Mouse (Mus musculus) A20 (cell line): ENCODE data around the gene Olfr339.
"Not testable (repeated sequence)": the region's sequence is repeated elsewhere in the genome, so short reads cannot be mapped to it uniquely, and the experiment has no call there.

ENCODE experiments used
- DNase-seq: peaks from one replicate; pipeline ENCODE4 v3.0.0-alpha.2; 2011; ENCODE audit warnings: low read depth, low spot score

The Olfr339 gene

DNA sequence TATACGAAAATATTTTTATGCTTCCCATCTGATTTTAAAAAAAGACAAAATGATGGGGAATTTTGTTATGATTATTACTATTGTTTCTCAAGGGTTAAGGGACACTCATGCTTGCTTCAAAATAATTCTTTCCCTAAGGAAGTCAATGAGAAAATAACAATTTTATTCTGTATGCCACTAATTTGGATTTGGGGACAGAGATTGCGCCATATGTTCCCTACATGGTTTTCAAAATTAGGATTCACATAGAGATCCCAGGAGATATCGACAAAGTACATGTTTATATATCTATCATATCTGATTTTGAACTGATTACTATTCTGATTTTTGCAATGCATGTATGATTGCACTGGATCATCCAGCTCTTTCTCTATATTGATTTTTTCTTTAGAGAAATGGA lies at the start of gene Olfr339:
Gene Olfr339 (plus strand): TSS at position 301 of the 400 bp plus-strand sequence.
- no peak for DNase-seq

DNA sequence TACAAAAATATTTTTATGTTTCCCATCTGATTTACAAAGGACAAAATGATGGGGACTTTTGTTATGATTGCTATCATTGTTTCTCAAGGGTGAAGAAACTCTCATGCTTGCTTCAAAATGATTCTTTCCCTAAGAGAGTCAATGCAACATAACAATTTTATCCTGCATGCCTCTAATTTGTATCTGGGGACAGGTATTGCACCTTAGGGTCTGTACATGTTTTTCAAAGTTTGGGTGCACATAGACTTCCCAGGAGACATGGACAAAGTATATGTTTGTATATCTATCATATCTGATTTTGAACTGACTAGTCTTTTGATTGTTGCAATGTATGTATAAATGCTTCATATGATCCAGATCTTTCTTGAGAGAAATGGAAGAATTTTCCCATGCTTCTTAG lies 45.5 kb upstream of the Olfr339 start, which contains the start of gene Olfr338:
Gene Olfr338 (plus strand): TSS at position 301 of the 400 bp plus-strand sequence.
- no peak for DNase-seq

DNA sequence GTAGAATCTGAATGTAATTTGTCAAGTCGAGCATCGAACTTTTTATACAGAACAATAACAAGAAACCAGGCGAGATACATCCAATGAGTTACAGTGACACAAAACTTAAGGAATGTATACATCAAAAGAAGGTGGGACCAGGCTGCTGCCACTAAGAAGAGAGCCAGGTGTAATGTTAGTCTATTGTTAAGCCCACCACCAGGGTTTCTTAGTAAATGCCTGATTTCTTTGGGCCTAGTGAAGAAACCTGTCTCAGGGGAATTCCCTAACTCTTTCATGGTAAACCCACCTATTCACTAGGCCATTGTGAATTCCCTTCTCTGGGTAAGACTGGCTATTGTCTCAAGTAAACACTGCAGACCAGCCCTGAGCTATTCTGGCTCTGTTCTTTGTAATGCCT lies 3.6 kb upstream of the Olfr339 start:
- not testable (repeated sequence) for DNase-seq

DNA sequence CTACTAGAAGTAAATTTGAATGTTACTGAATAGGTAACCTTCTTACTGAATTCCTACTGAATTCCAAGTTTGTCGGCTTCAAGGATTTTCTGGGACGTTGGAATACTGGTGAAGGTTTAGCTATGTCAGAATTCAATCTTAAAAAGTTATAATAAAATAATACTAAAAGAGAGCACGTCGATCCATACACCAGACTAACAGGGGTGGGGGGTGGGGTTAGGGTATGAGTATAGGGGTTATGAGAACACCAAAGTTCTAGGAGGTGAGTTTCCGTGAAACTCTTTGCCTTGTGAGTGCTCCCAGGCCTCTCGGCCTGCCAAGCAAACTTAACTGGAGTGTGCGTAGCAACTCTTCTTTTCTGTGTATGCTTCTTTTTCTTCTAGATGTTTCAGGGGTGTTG lies 3.2 kb upstream of the Olfr339 start:
- not testable (repeated sequence) for DNase-seq

DNA sequence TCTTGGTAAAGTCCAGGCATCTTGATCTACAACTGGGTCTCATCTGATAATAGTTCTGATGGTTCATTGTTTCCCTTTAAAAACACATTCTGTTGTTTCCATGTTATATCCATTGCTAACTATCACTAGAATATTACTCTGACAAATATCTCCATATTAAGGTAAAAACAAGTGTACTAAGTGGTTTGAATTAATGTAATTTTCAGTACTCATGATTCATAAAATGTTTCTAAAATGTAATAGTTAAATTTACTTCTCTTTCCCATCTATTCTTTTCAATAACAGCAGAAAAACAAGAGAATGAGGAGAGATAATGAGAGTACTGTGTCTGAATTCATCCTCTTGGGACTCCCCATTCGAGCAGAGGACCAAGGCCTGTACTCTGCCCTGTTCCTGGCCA lies 33.5 kb downstream of the Olfr339 start, which contains the start of gene Olfr340:
Gene Olfr340 (plus strand): TSS at position 301 of the 400 bp plus-strand sequence.
- no peak for DNase-seq

DNA sequence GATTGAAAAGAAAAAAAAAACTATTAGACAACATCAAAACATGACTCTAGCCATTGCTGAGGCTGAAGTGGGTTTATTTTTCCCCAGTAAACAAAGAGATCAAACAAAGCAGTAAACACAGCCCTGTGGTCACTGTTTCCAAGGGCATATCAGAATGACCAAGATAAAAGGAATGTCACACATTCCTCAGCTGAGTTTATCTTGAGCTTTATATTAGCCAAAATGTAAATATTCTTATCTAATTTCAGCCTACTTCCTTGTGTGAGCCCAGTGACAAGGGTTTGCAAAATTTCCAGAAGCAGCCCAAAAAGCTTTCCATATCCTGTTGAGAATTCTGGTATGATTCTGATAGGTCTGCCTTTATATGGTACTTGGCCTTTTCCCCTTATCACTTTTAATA lies 54.9 kb downstream of the Olfr339 start:
- no peak for DNase-seq
